Mouse (Mus musculus) bone marrow macrophage, adult 2 months (primary cell): Measurements from ENCODE around the gene Ehmt2. TPM values are rescaled to one million over a fixed set of nuclear protein-coding genes. Genes with fewer than 3 reads are reported as not detected.
"Not testable (repeated sequence)": the region's sequence is repeated elsewhere in the genome, so short reads cannot be mapped to it uniquely, and the experiment has no call there.

Experiments
- H3K27ac ChIP-seq: 2 replicates; pipeline ENCODE4 v1.5.1; 2012; ENCODE audit warnings: low read depth, low read length; ENCODE audit not compliant: insufficient read depth
- H3K4me1 ChIP-seq: 2 replicates; pipeline ENCODE4 v1.6.1; 2012; ENCODE audit warnings: low read length; ENCODE audit not compliant: control insufficient read depth, insufficient read depth
- H3K4me3 ChIP-seq: 2 replicates; pipeline ENCODE4 v1.5.1; 2012; ENCODE audit warnings: mild to moderate bottlenecking, low read length, moderate library complexity; ENCODE audit not compliant: insufficient read depth
- CTCF ChIP-seq: IDR thresholded peaks from 2 replicates; pipeline ENCODE4 v1.5.1; 2012; ENCODE audit warnings: low read depth, mild to moderate bottlenecking, low read length, moderate library complexity
- POLR2A ChIP-seq: IDR thresholded peaks from 2 replicates; pipeline ENCODE4 v1.6.1; 2012; ENCODE audit warnings: mild to moderate bottlenecking, low read depth, low read length, borderline replicate concordance
- polyA plus RNA-seq: library from polyadenylated mRNA; stranded (reverse); fragments of >200 nt; gene quantifications from 2 replicates; pipeline ENCODE4 v1.2.4, GENCODE M21; 2012; ENCODE audit not compliant: missing spikeins, insufficient read depth, insufficient read length

Ehmt2 gene
- polyA plus RNA-seq, 1 experiment, result 150 TPM

- Histone ChIP-seq H3K4me3 (no peak overlapping the region), H3K4me1 (peaks cover 38% of the 10 kb centered on the region), H3K27ac (no peak overlapping the region)
- no peak for TF ChIP-seq POLR2A
- no peak for TF ChIP-seq CTCF
Observed at GRCm38 (mm10) chr17:34937960-34938505, 39.8 kb downstream of the Ehmt2 start.

GRCm38 (mm10) chr17:34941344-34942041, 43.2 kb downstream of the Ehmt2 start:
- H3K4me3 ChIP-seq, result no peak overlapping the region
- no peak overlapping the region for H3K27ac ChIP-seq
- no peak for TF ChIP-seq POLR2A
- TF ChIP-seq CTCF, result no peak
- peaks cover 16% of the 10 kb centered on the region for H3K4me1 ChIP-seq

GRCm38 (mm10) chr17:34943128-34943815, 45.0 kb downstream of the Ehmt2 start:
- H3K4me3 ChIP-seq, result no peak overlapping the region
- no peak for TF ChIP-seq POLR2A
- no peak for TF ChIP-seq CTCF
- peaks cover 9% of the 10 kb centered on the region for H3K4me1 ChIP-seq
- no peak overlapping the region for H3K27ac ChIP-seq

- Histone ChIP-seq H3K4me3 (no peak overlapping the region), H3K27ac (no peak overlapping the region), H3K4me1 (peaks cover 5% of the 10 kb centered on the region)
- TF ChIP-seq CTCF (no peak), POLR2A (no peak)
Observed at GRCm38 (mm10) chr17:34944362-34944761, 46.1 kb downstream of the Ehmt2 start.

- Histone ChIP-seq H3K4me3 (no peak overlapping the region), H3K27ac (no peak overlapping the region), H3K4me1 (peaks cover 2% of the 10 kb centered on the region; the same call in 1 of the 2 replicates)
- no peak for TF ChIP-seq CTCF
- TF ChIP-seq POLR2A, result no peak
Observed at GRCm38 (mm10) chr17:34946486-34947140, 48.3 kb downstream of the Ehmt2 start.

- TF ChIP-seq POLR2A (no peak), CTCF (peak; percentile 22)
- Histone ChIP-seq H3K4me3 (no peak overlapping the region), H3K4me1 (peaks cover 2% of the 10 kb centered on the region; the same call in 1 of the 2 replicates), H3K27ac (no peak overlapping the region)
Observed at GRCm38 (mm10) chr17:34947606-34948005, 49.3 kb downstream of the Ehmt2 start.

GRCm38 (mm10) chr17:34948721-34949552, 50.7 kb downstream of the Ehmt2 start:
- H3K4me3 ChIP-seq, H3K27ac ChIP-seq, H3K4me1 ChIP-seq: not testable (repeated sequence)

- TF ChIP-seq POLR2A, result no peak
- TF ChIP-seq CTCF, result no peak
- Histone ChIP-seq H3K27ac (no peak overlapping the region), H3K4me1 (no peaks in the 10 kb centered on the region), H3K4me3 (no peak overlapping the region)
Observed at GRCm38 (mm10) chr17:34949553-34949969, 51.3 kb downstream of the Ehmt2 start.
